Mouse (Mus musculus) testis, adult 2 months (tissue): ENCODE results near the gene Olfr867.

Source experiments
- CTCF ChIP-seq: fragments of 200-500 bp; IDR thresholded peaks from 2 replicates; pipeline ENCODE4 v1.5.1; 2012; ENCODE audit warnings: low read depth, mild to moderate bottlenecking, inconsistent platforms, low read length, moderate library complexity; ENCODE audit not compliant: control insufficient read depth, insufficient read depth, insufficient replicate concordance
- POLR2A ChIP-seq: fragments of 200-500 bp; IDR thresholded peaks from 2 replicates; pipeline ENCODE4 v1.6.1; 2012; ENCODE audit warnings: low read depth, mild to moderate bottlenecking, inconsistent platforms, low read length, moderate library complexity; ENCODE audit not compliant: control insufficient read depth

DNA sequence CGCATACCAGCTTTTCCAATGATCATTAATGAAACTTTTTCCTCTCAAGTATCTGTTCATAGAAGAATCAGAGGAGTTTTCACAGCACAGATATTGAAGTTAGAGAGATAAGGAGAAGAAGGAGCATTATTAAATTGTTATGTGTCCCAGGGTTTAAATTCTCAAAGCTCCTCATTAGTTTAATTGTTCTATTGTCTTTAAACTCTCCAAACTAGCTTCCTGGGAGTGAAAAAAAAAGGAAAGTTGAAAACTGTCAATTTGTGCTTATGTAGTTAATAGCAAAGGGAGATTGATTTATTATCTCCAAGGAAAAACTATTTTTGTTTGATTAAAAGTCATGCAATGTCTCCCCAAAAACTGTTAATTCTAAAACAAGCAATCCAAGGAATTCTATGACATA, at the start of gene Olfr867:
- TF ChIP-seq CTCF = no peak
- TF ChIP-seq POLR2A = no peak
